Mouse (Mus musculus): ENCODE measurements around the gene Nop9. TPM values are rescaled to one million over a fixed set of nuclear protein-coding genes. Genes with fewer than 3 reads are reported as not detected.

Nop9 gene
- total RNA-seq, 2 experiments from 2014 or later = 11.7 to 14.5 TPM

Other genes starting within 250 kb of the Nop9 start
- 100 to 1,000 TPM; 653 to 657 TPM for gene Cpne6, start 235.2 kb upstream of the Nop9 start, total RNA-seq (2021)
- gene Nrl, start 220.7 kb upstream of the Nop9 start, total RNA-seq (2021) = 1 to 10 TPM; 1.7 to 2.2 TPM
- gene Pck2, start 205.4 kb upstream of the Nop9 start, total RNA-seq (2021) = 10 to 100 TPM; 50.9 to 54.2 TPM
- 10 to 100 TPM; 72.2 to 83.8 TPM for gene Dcaf11, start 185.7 kb upstream of the Nop9 start, total RNA-seq (2021)
- 1 to 10 TPM in 1 of 2 experiments, under 1 TPM in 1; 0.79 to 1.6 TPM for gene A730061H03Rik, start 185.3 kb upstream of the Nop9 start, total RNA-seq (2021)
- not detected for gene Fitm1, start 170.1 kb upstream of the Nop9 start, total RNA-seq (2021)
- 10 to 100 TPM; 54.0 to 56.6 TPM for gene Psme1, start 167.6 kb upstream of the Nop9 start, total RNA-seq (2021)
- 10 to 100 TPM; 43.3 to 49.5 TPM for gene Emc9, start 160.4 kb upstream of the Nop9 start, total RNA-seq (2021)
- gene Psme2, start 154.6 kb upstream of the Nop9 start, total RNA-seq (2021) = 10 to 100 TPM; 53.7 to 57.4 TPM
- 10 to 100 TPM; 38.0 to 43.0 TPM for gene Rnf31, start 154.0 kb upstream of the Nop9 start, total RNA-seq (2021)
- gene Irf9, start 142.1 kb upstream of the Nop9 start, total RNA-seq (2021) = 10 to 100 TPM; 10.9 to 13.3 TPM
- gene Rec8, start 127.7 kb upstream of the Nop9 start, total RNA-seq (2021) = 1 to 10 TPM; 1.4 to 1.8 TPM
- gene Ipo4, start 109.7 kb upstream of the Nop9 start, total RNA-seq (2021) = 100 to 1,000 TPM; 119 to 128 TPM
- 1 to 10 TPM; 2.7 to 3.8 TPM for gene Gm49378, start 107.8 kb upstream of the Nop9 start, total RNA-seq (2021)
- gene Tm9sf1, start 101.9 kb upstream of the Nop9 start, total RNA-seq (2021) = 10 to 100 TPM; 39.6 to 40.8 TPM
- 1 to 10 TPM in 1 of 2 experiments, under 1 TPM in 1; 0.79 to 1.2 TPM for gene Tssk4, start 95.5 kb upstream of the Nop9 start, total RNA-seq (2021)
- 10 to 100 TPM; 45.5 to 52.3 TPM for gene Mdp1, start 85.2 kb upstream of the Nop9 start, total RNA-seq (2021)
- 10 to 100 TPM; 23.3 to 26.4 TPM for gene Gmpr2, start 73.8 kb upstream of the Nop9 start, total RNA-seq (2021)
- 100 to 1,000 TPM; 294 to 304 TPM for gene Nedd8, start 73.6 kb upstream of the Nop9 start, total RNA-seq (2021)
- 10 to 100 TPM; 12.3 to 15.2 TPM for gene Tinf2, start 63.9 kb upstream of the Nop9 start, total RNA-seq (2021)
- not detected for gene Tgm1, start 31.8 kb upstream of the Nop9 start, total RNA-seq (2021)
- 10 to 100 TPM; 43.7 to 45.7 TPM for gene Rabggta, start 23.4 kb upstream of the Nop9 start, total RNA-seq (2021)
- 10 to 100 TPM; 83.2 to 98.7 TPM for gene Dhrs1, start within 50 bp of the Nop9 start, total RNA-seq (2021)
- 1 to 10 TPM; 1.7 to 2.2 TPM for gene Cideb, start 12.8 kb downstream of the Nop9 start, total RNA-seq (2021)
- gene Ltb4r2, start 15.7 kb downstream of the Nop9 start, total RNA-seq (2021) = under 1 TPM; 0.12 to 0.13 TPM
- under 1 TPM in 1 of 2 experiments, not detected in 1; 0.45 TPM for gene Ltb4r1, start 20.3 kb downstream of the Nop9 start, total RNA-seq (2021)
- gene Adcy4, start 38.4 kb downstream of the Nop9 start, total RNA-seq (2021) = 1 to 10 TPM; 3.1 to 4.4 TPM
- gene Ripk3, start 43.2 kb downstream of the Nop9 start, total RNA-seq (2021) = 1 to 10 TPM in 1 of 2 experiments, under 1 TPM in 1; 0.52 to 1.1 TPM
- gene Nfatc4, start 77.5 kb downstream of the Nop9 start, total RNA-seq (2021) = 1 to 10 TPM; 1.4 to 2.3 TPM
- gene Nynrin, start 108.3 kb downstream of the Nop9 start, total RNA-seq (2021) = 1 to 10 TPM; 7.0 to 8.0 TPM
- gene Cbln3, start 138.7 kb downstream of the Nop9 start, total RNA-seq (2021) = under 1 TPM; 0.15 to 0.64 TPM
- gene Khnyn, start 139.3 kb downstream of the Nop9 start, total RNA-seq (2021) = 10 to 100 TPM; 11.4 to 12.2 TPM
- 10 to 100 TPM; 71.8 to 74.1 TPM for gene Sdr39u1, start 154.6 kb downstream of the Nop9 start, total RNA-seq (2021)
- not detected for gene Cma1, start 199.0 kb downstream of the Nop9 start, total RNA-seq (2021)
- not detected for gene Cma2, start 205.3 kb downstream of the Nop9 start, total RNA-seq (2021)

Data from layer of hippocampus, adult 18-20 months (tissue).